Mouse (Mus musculus): Measurements from ENCODE around the gene Clybl. TPM values are rescaled to one million over a fixed set of nuclear protein-coding genes. Genes with fewer than 3 reads are reported as not detected.

The Clybl gene
- total and polyA plus RNA-seq, 3 experiments, result 16.5 to 25.7 (median 18.7) TPM

- in situ Hi-C loops (cut with MboI; ENCODE audit: low pct_ligation_motif_present, low pct_unique_long_range_greater_than_20kb, low sequenced_read_pairs) (no loop called here), dilution Hi-C loops (cut with MboI; ENCODE audit: extremely low pct_ligation_motif_present, extremely low pct_unique_long_range_greater_than_20kb, low sequenced_read_pairs) (no loop called here)
- no peak for TF ChIP-seq CTCF (conservative IDR thresholded peaks at IDR 0.05 in 1 of 2, IDR thresholded peaks at IDR 0.05 in 1 of 2; ENCODE audit: low read depth in 2 of 2, low read length in 2 of 2)
- no peak for TF ChIP-seq ETS1 (conservative IDR thresholded peaks at IDR 0.05; ENCODE audit: low read depth, low read length)
- no peak for TF ChIP-seq MXI1 (IDR thresholded peaks at IDR 0.05; ENCODE audit: low read depth, low read length)
- no peak for TF ChIP-seq PAX5 (IDR thresholded peaks at IDR 0.05; ENCODE audit: low read length)
- no peak for TF ChIP-seq CHD1 (IDR thresholded peaks at IDR 0.05; ENCODE audit: low read depth, low read length)
- DNase-seq (ENCODE audit: extremely low read depth), result no peak
- Histone ChIP-seq H3K4me1 (ENCODE audit: control insufficient read depth in 1 of 2, insufficient read depth in 2 of 2) (no peaks in the 10 kb centered on the region), H3K4me2 (ENCODE audit: insufficient read depth, low read depth, poor library complexity, severe bottlenecking) (no peak overlapping the region), H3K27me3 (replicated peaks) (no peaks in the 10 kb centered on the region), H3K36me3 (replicated peaks in 1 of 2; ENCODE audit: control insufficient read depth in 1 of 2, insufficient read depth in 1 of 2, low read length in 1 of 2) (no peaks in the 10 kb centered on the region), H3K79me2 (replicated peaks; ENCODE audit: control insufficient read depth, extremely low read depth, insufficient read depth, poor library complexity, severe bottlenecking) (no peaks in the 10 kb centered on the region), H3K9me3 (replicated peaks; ENCODE audit: low read length) (no peaks in the 10 kb centered on the region), H3K27ac (ENCODE audit: insufficient read depth, low read depth) (no peak overlapping the region), H3K9ac (ENCODE audit: insufficient read depth, low read depth) (no peak overlapping the region), H3K4me3 (replicated peaks in 1 of 3; ENCODE audit: low read depth in 2 of 3, low read length in 2 of 3, poor library complexity in 1 of 3) (no peak overlapping the region)
Observed at GRCm38 (mm10) chr14:122373458-122373857, 192.0 kb downstream of the Clybl start.

- DNase-seq (ENCODE audit: extremely low read depth), result no peak
- H3K36me3 ChIP-seq (replicated peaks in 1 of 2; ENCODE audit: control insufficient read depth in 1 of 2, insufficient read depth in 1 of 2, low read length in 1 of 2), result no peaks in the 10 kb centered on the region
- no peak overlapping the region for H3K27ac ChIP-seq (ENCODE audit: insufficient read depth, low read depth)
- H3K9me3 ChIP-seq (replicated peaks; ENCODE audit: low read length), result no peaks in the 10 kb centered on the region
- H3K9ac ChIP-seq (ENCODE audit: insufficient read depth, low read depth), result no peak overlapping the region
- no peak for TF ChIP-seq IRF4 (IDR thresholded peaks at IDR 0.05; ENCODE audit: low read depth, low read length)
- no peak for TF ChIP-seq ZNF384 (IDR thresholded peaks at IDR 0.05; ENCODE audit: low read depth, low read length)
- H3K4me3 ChIP-seq (replicated peaks in 1 of 3; ENCODE audit: low read depth in 2 of 3, low read length in 2 of 3, poor library complexity in 1 of 3), result no peak overlapping the region
- H3K4me2 ChIP-seq (ENCODE audit: insufficient read depth, low read depth, poor library complexity, severe bottlenecking), result no peak overlapping the region
- dilution Hi-C loops (cut with MboI; ENCODE audit: extremely low pct_ligation_motif_present, extremely low pct_unique_long_range_greater_than_20kb, low sequenced_read_pairs), result no loop called here
- no peaks in the 10 kb centered on the region for H3K79me2 ChIP-seq (replicated peaks; ENCODE audit: control insufficient read depth, extremely low read depth, insufficient read depth, poor library complexity, severe bottlenecking)
- H3K27me3 ChIP-seq (replicated peaks), result no peaks in the 10 kb centered on the region
- in situ Hi-C loops (cut with MboI; ENCODE audit: low pct_ligation_motif_present, low pct_unique_long_range_greater_than_20kb, low sequenced_read_pairs), result no loop called here
- no peaks in the 10 kb centered on the region for H3K4me1 ChIP-seq (ENCODE audit: control insufficient read depth in 1 of 2, insufficient read depth in 2 of 2)
Observed at GRCm38 (mm10) chr14:122374285-122374997, 192.9 kb downstream of the Clybl start.

- H3K4me3 ChIP-seq (replicated peaks in 1 of 3; ENCODE audit: low read depth in 2 of 3, low read length in 2 of 3, poor library complexity in 1 of 3), result no peak overlapping the region
- TF ChIP-seq ZKSCAN1 (IDR thresholded peaks at IDR 0.05; ENCODE audit: borderline replicate concordance, low read depth, low read length) (no peak), GABPA (IDR thresholded peaks at IDR 0.05; ENCODE audit: insufficient replicate concordance, low read depth, low read length) (no peak), TBP (conservative IDR thresholded peaks at IDR 0.05; ENCODE audit: low read depth, low read length) (no peak), NELFE (IDR thresholded peaks at IDR 0.05; ENCODE audit: low read depth, low read length) (no peak), TCF12 (IDR thresholded peaks at IDR 0.05; ENCODE audit: low read depth, low read length) (no peak), E2F4 (IDR thresholded peaks at IDR 0.05; ENCODE audit: insufficient replicate concordance, low read depth, low read length) (no peak), ELF1 (IDR thresholded peaks at IDR 0.05; ENCODE audit: low read depth, low read length) (no peak), JUND (conservative IDR thresholded peaks at IDR 0.05; ENCODE audit: low read depth, low read length) (no peak), PAX5 (IDR thresholded peaks at IDR 0.05; ENCODE audit: low read length) (no peak), SIN3A (IDR thresholded peaks at IDR 0.05; ENCODE audit: low read length) (no peak), ZC3H11A (IDR thresholded peaks at IDR 0.05; ENCODE audit: low read depth, low read length) (no peak), USF2 (conservative IDR thresholded peaks at IDR 0.05; ENCODE audit: low read depth, low read length) (no peak), MAX (IDR thresholded peaks at IDR 0.05; ENCODE audit: low read length) (no peak), CHD1 (IDR thresholded peaks at IDR 0.05; ENCODE audit: low read depth, low read length) (no peak), CTCF (conservative IDR thresholded peaks at IDR 0.05 in 1 of 2, IDR thresholded peaks at IDR 0.05 in 1 of 2; ENCODE audit: low read depth in 2 of 2, low read length in 2 of 2) (no peak), MAZ (IDR thresholded peaks at IDR 0.05; ENCODE audit: low read depth, low read length) (no peak), ZNF384 (IDR thresholded peaks at IDR 0.05; ENCODE audit: low read depth, low read length) (no peak), BHLHE40 (IDR thresholded peaks at IDR 0.05; ENCODE audit: low read depth, low read length) (no peak)
- no peak overlapping the region for H3K4me2 ChIP-seq (ENCODE audit: insufficient read depth, low read depth, poor library complexity, severe bottlenecking)
- no peaks in the 10 kb centered on the region for H3K27me3 ChIP-seq (replicated peaks)
- dilution Hi-C loops (cut with MboI; ENCODE audit: extremely low pct_ligation_motif_present, extremely low pct_unique_long_range_greater_than_20kb, low sequenced_read_pairs) (no loop called here), in situ Hi-C loops (cut with MboI; ENCODE audit: low pct_ligation_motif_present, low pct_unique_long_range_greater_than_20kb, low sequenced_read_pairs) (no loop called here)
- H3K9ac ChIP-seq (ENCODE audit: insufficient read depth, low read depth), result no peak overlapping the region
- no peaks in the 10 kb centered on the region for H3K36me3 ChIP-seq (replicated peaks in 1 of 2; ENCODE audit: control insufficient read depth in 1 of 2, insufficient read depth in 1 of 2, low read length in 1 of 2)
- H3K27ac ChIP-seq (ENCODE audit: insufficient read depth, low read depth), result no peak overlapping the region
- H3K79me2 ChIP-seq (replicated peaks; ENCODE audit: control insufficient read depth, extremely low read depth, insufficient read depth, poor library complexity, severe bottlenecking), result no peaks in the 10 kb centered on the region
- H3K4me1 ChIP-seq (ENCODE audit: control insufficient read depth in 1 of 2, insufficient read depth in 2 of 2), result no peaks in the 10 kb centered on the region
- DNase-seq (ENCODE audit: extremely low read depth), result no peak
- no peaks in the 10 kb centered on the region for H3K9me3 ChIP-seq (replicated peaks; ENCODE audit: low read length)
Observed at GRCm38 (mm10) chr14:122375070-122375811, 193.7 kb downstream of the Clybl start.

All from CH12.LX (cell line).